Mouse (Mus musculus) olfactory bulb, adult 2 months (tissue): ENCODE measurements around the gene Cacna1c.

Experiments used
- CTCF ChIP-seq: fragments of 200-500 bp; IDR thresholded peaks from 2 replicates; pipeline ENCODE4 v1.5.1; 2012; ENCODE audit warnings: low read depth, mild to moderate bottlenecking, low read length, moderate library complexity; ENCODE audit not compliant: insufficient read depth
- POLR2A ChIP-seq: fragments of 200-500 bp; IDR thresholded peaks from 2 replicates; pipeline ENCODE4 v1.6.1; 2012; ENCODE audit warnings: mild to moderate bottlenecking, low read depth, low read length, moderate library complexity; ENCODE audit not compliant: insufficient read depth

- TF ChIP-seq CTCF (no peak), POLR2A (no peak)
Observed at GRCm38 (mm10) chr6:118884961-118885360, 311.3 kb downstream of the Cacna1c start.
